In the genomic region with DNA sequence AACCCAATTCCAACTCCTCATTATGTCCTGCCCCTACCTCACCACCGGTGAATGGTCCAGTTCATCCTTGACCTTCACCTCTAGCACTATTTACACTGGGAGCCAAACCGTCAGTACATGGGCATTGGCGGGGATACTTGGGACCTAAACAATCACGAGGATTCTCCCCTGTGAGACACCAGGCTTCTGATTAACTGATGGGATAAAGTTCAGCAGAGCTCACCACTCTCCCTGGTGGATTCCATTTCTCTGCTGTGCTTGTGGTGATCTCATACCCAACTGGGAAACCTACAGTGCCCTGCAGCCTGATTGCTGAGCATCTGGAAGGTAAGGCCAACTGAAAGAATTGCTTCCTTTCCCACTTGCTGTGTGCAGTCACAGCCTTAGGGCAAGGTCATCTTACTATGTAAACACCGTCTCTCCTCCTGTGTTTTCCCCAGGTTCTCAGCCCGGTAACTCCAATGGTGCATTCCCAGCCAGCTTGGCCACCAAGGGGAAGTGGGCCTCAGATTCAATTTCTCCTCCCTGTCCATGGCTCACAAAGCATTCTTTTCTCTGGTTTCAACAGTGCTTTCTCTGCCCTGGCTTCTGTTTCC, we compare ENCODE assay signal across 15 mouse cellular contexts.
"Had no signal": no experiment of that assay in that cellular context is flagged by ENCODE, and none has a peak within 500 bp of the region (broad histone marks: within the 10 kb centered on the region; RNA-seq: fewer than 3 reads in every experiment).

No protein-coding gene starts in this region.

- ATAC-seq: intestine, embryonic 15.5 days; lung, postnatal 0 days had no signal

- H3K36me3 ChIP-seq: intestine, embryonic 15.5 days; limb, embryonic 12.5 days; midbrain, embryonic 10.5 days; neural tube, embryonic 12.5 days had no signal

- H3K4me3 ChIP-seq: intestine, embryonic 15.5 days; limb, embryonic 12.5 days; midbrain, embryonic 10.5 days; neural tube, embryonic 12.5 days had no signal

- H3K9ac ChIP-seq: hindbrain, embryonic 14.5 days; intestine, embryonic 15.5 days; limb, embryonic 12.5 days; liver, embryonic 14.5 days; neural tube, embryonic 12.5 days had no signal

- H3K4me1 ChIP-seq: intestine, embryonic 15.5 days; limb, embryonic 12.5 days; midbrain, embryonic 10.5 days; neural tube, embryonic 12.5 days had no signal

- H3K9me3 ChIP-seq: intestine, embryonic 15.5 days; limb, embryonic 12.5 days; midbrain, embryonic 10.5 days; neural tube, embryonic 12.5 days had no signal

- DNase-seq: layer of hippocampus, adult 9-11 months; layer of hippocampus, postnatal 36 days; liver; lung, adult 2 months; lung, postnatal 4 days; midbrain, embryonic 14.5 days; right cerebral cortex, postnatal 14 days; thymus, postnatal 4 days had no signal

- H3K4me2 ChIP-seq: hindbrain, embryonic 14.5 days; intestine, embryonic 15.5 days; limb, embryonic 12.5 days; neural tube, embryonic 12.5 days had no signal

- H3K27me3 ChIP-seq: intestine, embryonic 15.5 days; limb, embryonic 12.5 days; neural tube, embryonic 12.5 days had no signal

- H3K27ac ChIP-seq: hindbrain, embryonic 14.5 days; intestine, embryonic 15.5 days; limb, embryonic 12.5 days; liver, embryonic 14.5 days; midbrain, embryonic 10.5 days; neural tube, embryonic 12.5 days had no signal
